Mouse (Mus musculus) T-cell, adult 66 days (primary cell): ENCODE data around the gene Glipr1l1. TPM values are rescaled to one million over a fixed set of nuclear protein-coding genes. Genes with fewer than 3 reads are reported as not detected.

Source experiments
- total RNA-seq, 2 experiments: library from RNA; stranded (reverse); gene quantifications; 3 replicates in 1 of 2; 4 replicates in 1 of 2; pipeline ENCODE4 v1.2.4; 2023

The Glipr1l1 gene
- total RNA-seq: not detected

DNA sequence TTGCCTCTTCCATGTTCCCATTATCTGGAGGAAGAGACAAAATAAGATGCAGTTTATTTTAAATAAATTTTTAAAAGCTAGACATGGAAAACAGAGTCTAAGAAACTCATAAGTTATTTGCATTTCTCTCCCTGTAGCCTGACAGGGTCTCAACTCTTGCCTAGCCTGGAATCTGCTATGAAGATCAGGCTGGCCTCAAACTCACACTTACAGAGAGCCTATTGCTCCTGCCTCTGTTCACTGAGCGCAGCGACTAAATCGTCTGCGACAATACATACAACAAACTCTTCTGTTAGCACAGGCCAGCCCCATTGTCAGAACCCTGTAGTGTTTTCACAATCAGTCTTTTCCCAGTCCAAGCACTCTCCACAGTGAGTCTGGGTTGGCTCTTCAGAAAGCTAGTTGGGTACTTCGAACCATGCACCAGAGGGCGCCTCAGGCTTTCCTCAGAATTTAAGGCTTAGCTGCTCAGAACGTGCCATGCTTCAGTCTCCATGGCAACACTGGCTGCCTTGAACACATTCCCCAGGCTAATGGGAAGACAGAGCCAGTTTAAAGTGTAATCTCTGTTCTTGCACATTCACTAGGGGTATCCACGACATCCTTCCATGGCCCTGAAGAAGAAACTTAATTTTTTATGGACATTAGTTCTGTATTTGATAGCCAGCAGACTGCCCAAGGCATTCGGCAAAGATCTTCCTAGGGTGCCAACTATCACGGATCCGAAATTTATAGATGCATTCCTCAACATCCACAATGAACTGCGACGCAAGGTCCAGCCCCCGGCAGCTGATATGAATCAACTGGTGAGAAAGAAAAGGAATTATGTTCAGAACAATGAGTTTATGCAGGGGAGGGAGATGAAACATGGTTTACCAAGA is at the start of gene Glipr1l1:
Glipr1l1 (plus strand) TSS at position 488 of the 881 bp plus-strand sequence.

DNA sequence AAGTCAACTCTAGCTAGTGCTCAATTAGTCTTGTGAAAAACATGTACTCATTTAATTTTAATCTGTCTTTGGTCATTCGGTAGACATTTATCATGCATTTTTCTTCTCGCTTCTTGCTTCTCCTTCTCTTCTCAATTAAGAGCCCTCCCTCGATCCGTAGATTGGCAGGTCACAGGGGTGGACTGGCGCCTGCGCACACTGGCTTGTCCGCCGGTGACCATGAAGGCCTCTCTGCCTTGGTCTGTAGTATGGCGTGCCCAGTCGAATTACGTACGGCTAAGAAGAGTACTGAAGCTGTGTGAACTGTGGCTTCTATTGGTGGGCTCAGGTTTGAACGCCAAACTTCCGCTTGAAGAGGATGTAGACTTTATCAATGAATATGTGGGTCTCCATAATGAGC is 23.2 kb downstream of the Glipr1l1 start, which contains the start of gene Glipr1l2:
Glipr1l2 (plus strand) TSS at position 198 of the 400 bp plus-strand sequence.

Other genes starting within 250 kb of the Glipr1l1 start
- 10 to 100 TPM; 53.0 to 57.1 TPM for gene Krr1, start 87.5 kb upstream of the Glipr1l1 start, total RNA-seq
- gene Glipr1, start 57.6 kb upstream of the Glipr1l1 start, total RNA-seq: 10 to 100 TPM; 49.3 to 64.4 TPM
- not detected for gene Glipr1l2, start 23.2 kb downstream of the Glipr1l1 start, total RNA-seq
- not detected for gene Glipr1l3, start 100.1 kb downstream of the Glipr1l1 start, total RNA-seq
- gene Caps2, start 103.4 kb downstream of the Glipr1l1 start, total RNA-seq: not detected
- gene Kcnc2, start 210.9 kb downstream of the Glipr1l1 start, total RNA-seq: not detected